Mouse (Mus musculus): Measurements from ENCODE around the gene Fbxo41.

DNA sequence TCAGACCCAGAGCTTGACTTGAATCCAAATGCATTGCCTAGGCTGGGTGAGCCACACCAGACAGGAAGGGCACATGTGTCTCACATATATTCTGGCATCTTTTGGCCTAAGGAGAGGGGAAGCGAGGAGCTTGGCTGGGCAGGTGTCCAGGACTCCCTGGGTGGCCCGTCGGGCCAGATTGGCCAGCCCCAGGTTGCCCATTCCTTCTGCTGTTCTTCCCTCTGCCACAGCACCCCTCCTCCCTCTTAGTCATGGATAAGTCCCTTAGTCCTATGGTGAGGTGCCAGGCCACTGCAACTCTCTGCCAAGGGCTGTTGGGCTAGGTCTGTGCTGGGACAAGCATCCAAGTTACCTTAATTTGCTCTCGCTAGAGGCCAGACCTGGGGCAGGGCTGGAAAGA is 13.1 kb upstream of the Fbxo41 start:
- TF ChIP-seq POLR2A (IDR thresholded peaks at IDR 0.05; ENCODE audit: low read depth, low read length) (no peak), CTCF (IDR thresholded peaks at IDR 0.05; ENCODE audit: extremely low read depth, insufficient read length, insufficient replicate concordance, low read depth, low read length) (no peak)

Measured in small intestine, adult 2 months (tissue).